Comparison of ENCODE assay signal across 13 mouse cellular contexts in genomic region chr6:119233066-119233465, GRCm38 (mm10). TPM values are rescaled to one million over a fixed set of nuclear protein-coding genes. Genes with fewer than 3 reads are reported as not detected.
A peak's percentile ranks its signal among the peaks of the same experiment; 100 is the strongest.
DNase-seq lines count a peak whose midpoint lies in the region; ATAC-seq and TF ChIP-seq lines count a peak whose summit lies in the region.
"Had no signal": no experiment of that assay in that cellular context is flagged by ENCODE, and none has a peak within 500 bp of the region (broad histone marks: within the 10 kb centered on the region; RNA-seq: fewer than 3 reads in every experiment).

No protein-coding gene starts in this region.

- no peak for TF ChIP-seq CTCF in lung, postnatal 0 days (IDR thresholded peaks at IDR 0.05)

- H3K9me3 ChIP-seq in heart, embryonic 10.5 days = no peaks in the 10 kb centered on the region
- H3K9me3 ChIP-seq in heart, embryonic 11.5 days (replicated peaks; ENCODE audit: control insufficient read depth, low read length) = no peaks in the 10 kb centered on the region
- no peaks in the 10 kb centered on the region for H3K9me3 ChIP-seq in lung, postnatal 0 days (ENCODE audit: low read length)
- no peaks in the 10 kb centered on the region for H3K9me3 ChIP-seq in limb, embryonic 14.5 days (ENCODE audit: control insufficient read depth, low read length)
- H3K9me3 ChIP-seq: forebrain, embryonic 15.5 days; liver, embryonic 15.5 days had no signal

- no peak overlapping the region for H3K4me3 ChIP-seq in heart, embryonic 10.5 days
- H3K4me3 ChIP-seq in heart, embryonic 11.5 days (ENCODE audit: low read depth, low read length) = no peak overlapping the region
- no peak overlapping the region for H3K4me3 ChIP-seq in lung, postnatal 0 days (ENCODE audit: low read depth, low read length)
- no peak overlapping the region for H3K4me3 ChIP-seq in limb, embryonic 14.5 days (replicated peaks; ENCODE audit: low read length)
- H3K4me3 ChIP-seq: forebrain, embryonic 15.5 days; liver, embryonic 15.5 days had no signal

- no peaks in the 10 kb centered on the region for H3K36me3 ChIP-seq in heart, embryonic 10.5 days
- H3K36me3 ChIP-seq in heart, embryonic 11.5 days (ENCODE audit: control insufficient read depth, insufficient read depth, low read length) = no peaks in the 10 kb centered on the region
- H3K36me3 ChIP-seq in lung, postnatal 0 days (ENCODE audit: insufficient read depth, low read length) = no peaks in the 10 kb centered on the region
- no peaks in the 10 kb centered on the region for H3K36me3 ChIP-seq in limb, embryonic 14.5 days (ENCODE audit: control insufficient read depth, insufficient read depth, low read length)
- H3K36me3 ChIP-seq: forebrain, embryonic 15.5 days; liver, embryonic 15.5 days had no signal

- H3K27ac ChIP-seq in heart, embryonic 10.5 days = no peak overlapping the region
- no peak overlapping the region for H3K27ac ChIP-seq in heart, embryonic 11.5 days (ENCODE audit: low read depth, low read length)
- H3K27ac ChIP-seq in lung, postnatal 0 days (ENCODE audit: low read length) = no peak overlapping the region
- H3K27ac ChIP-seq in limb, embryonic 14.5 days (replicated peaks; ENCODE audit: low read depth, low read length) = no peak overlapping the region
- H3K27ac ChIP-seq: forebrain, embryonic 15.5 days; liver, embryonic 15.5 days had no signal

- WGBS in heart, embryonic 10.5 days = 32% methylated on average over 3 of the region's 3 CpGs
- WGBS in heart, embryonic 11.5 days (ENCODE audit: insufficient replicate concordance) = 44% methylated on average over 3 of the region's 3 CpGs
- WGBS in lung, postnatal 0 days = 16% methylated on average over 3 of the region's 3 CpGs
- 50% methylated on average over 3 of the region's 3 CpGs for WGBS in limb, embryonic 14.5 days

- H3K27me3 ChIP-seq in heart, embryonic 10.5 days (ENCODE audit: insufficient read depth, poor library complexity, severe bottlenecking) = 0 out of 2 replicates have a peak, but pooled peaks cover 6% of the 10 kb centered on the region
- no peaks in the 10 kb centered on the region for H3K27me3 ChIP-seq in heart, embryonic 11.5 days (ENCODE audit: control insufficient read depth, insufficient read depth, low read length)
- no peaks in the 10 kb centered on the region for H3K27me3 ChIP-seq in lung, postnatal 0 days (replicated peaks; ENCODE audit: insufficient read depth, low read length)
- no peaks in the 10 kb centered on the region for H3K27me3 ChIP-seq in limb, embryonic 14.5 days (ENCODE audit: control insufficient read depth, insufficient read depth, low read length)
- H3K27me3 ChIP-seq: forebrain, embryonic 15.5 days; liver, embryonic 15.5 days had no signal

- H3K4me1 ChIP-seq in heart, embryonic 10.5 days = peaks cover 15% of the 10 kb centered on the region
- no peaks in the 10 kb centered on the region for H3K4me1 ChIP-seq in heart, embryonic 11.5 days (ENCODE audit: control insufficient read depth, insufficient read depth, low read length)
- no peaks in the 10 kb centered on the region for H3K4me1 ChIP-seq in lung, postnatal 0 days (ENCODE audit: insufficient read depth, low read depth, low read length)
- H3K4me1 ChIP-seq in limb, embryonic 14.5 days (ENCODE audit: control insufficient read depth, insufficient read depth, low read length) = peaks cover 6% of the 10 kb centered on the region; the same call in 1 of the 2 replicates
- H3K4me1 ChIP-seq: liver, embryonic 15.5 days had no signal

- H3K4me2 ChIP-seq in heart, embryonic 11.5 days = no peak overlapping the region
- no peak overlapping the region for H3K4me2 ChIP-seq in lung, postnatal 0 days (replicated peaks; ENCODE audit: low read depth, low read length)
- H3K4me2 ChIP-seq in limb, embryonic 14.5 days (replicated peaks; ENCODE audit: low read depth, low read length, severe bottlenecking) = no peak overlapping the region
- H3K4me2 ChIP-seq: forebrain, embryonic 15.5 days; liver, embryonic 15.5 days had no signal

- DNase-seq in heart, embryonic 10.5 days (ENCODE audit: low spot score) = peak; percentile 77
- peak; percentile 31 for DNase-seq in lung, postnatal 0 days (ENCODE audit: low spot score)
- DNase-seq in lung, postnatal 4 days = no peak
- DNase-seq in ZHBTc4 (ENCODE audit: low read depth, low spot score) = peak; percentile 58
- DNase-seq in limb, embryonic 14.5 days (ENCODE audit: low spot score) = peak; percentile 52
- DNase-seq in layer of hippocampus, postnatal 14 days (ENCODE audit: low spot score in 2 of 2) = no peak
- DNase-seq in gastrocnemius, postnatal 10 days = no peak
- DNase-seq: kidney, adult 2 months had no signal

- no peak for TF ChIP-seq EP300 in lung, postnatal 0 days (IDR thresholded peaks at IDR 0.05)

- H3K9ac ChIP-seq in heart, embryonic 11.5 days (ENCODE audit: low read depth, low read length) = no peak overlapping the region
- no peak overlapping the region for H3K9ac ChIP-seq in lung, postnatal 0 days (replicated peaks; ENCODE audit: low read depth)
- no peak overlapping the region for H3K9ac ChIP-seq in limb, embryonic 14.5 days (ENCODE audit: low read depth, low read length, severe bottlenecking)
- H3K9ac ChIP-seq: forebrain, embryonic 15.5 days; liver, embryonic 15.5 days had no signal

- TF ChIP-seq POLR2A in limb, embryonic 14.5 days (IDR thresholded peaks at IDR 0.05; ENCODE audit: borderline replicate concordance, extremely low read depth, insufficient read depth, insufficient read length) = no peak

- ATAC-seq in heart, embryonic 11.5 days (replicated peaks; ENCODE audit: insufficient number of reproducible peaks, low FRiP score, low TSS enrichment) = no peak
- ATAC-seq in lung, postnatal 0 days = no peak
- ATAC-seq in limb, embryonic 14.5 days (ENCODE audit: low FRiP score, low read depth) = no peak
- ATAC-seq: forebrain, embryonic 15.5 days had no signal

RNA-seq across cellular contexts. Expression of gene Cacna2d4, which starts 3.3 kb away (rescaled TPM):
- polyA plus RNA-seq in heart, embryonic 10.5 days (2016; fragmentation: Nextera tagmentation; extraction: Ambion mirVana) = not detected in 2 replicates
- polyA plus RNA-seq in heart, embryonic 11.5 days (2014; fragmentation: Nextera tagmentation; extraction: Ambion mirVana) = not detected in 2 replicates
- polyA plus RNA-seq in lung, postnatal 0 days (2015; fragmentation: Nextera tagmentation; extraction: Ambion mirVana) = 0.19 and 0.39 TPM in 2 replicates
- polyA plus RNA-seq in limb, embryonic 14.5 days (2012; rRNA removed) = 0.08 TPM in 1 of 2 replicates, not detected in the other
- polyA plus RNA-seq in limb, embryonic 14.5 days (2014; fragmentation: Nextera tagmentation; extraction: Ambion mirVana) = not detected in 2 replicates
- total RNA-seq in layer of hippocampus, postnatal 14 days (2021) = 1 to 10 TPM in 1 of 2 experiments, under 1 TPM in 1; 0.90 to 1.5 TPM
- total RNA-seq in gastrocnemius, postnatal 10 days (2021) = under 1 TPM; 0.82 to 0.97 TPM
- total RNA-seq: heart, adult 8-10 months had no signal
- polyA plus RNA-seq: C2C12; liver, embryonic 15.5 days had no signal

RNA-seq across cellular contexts. Expression of gene Cacna1c, which starts 36.8 kb away (rescaled TPM):
- 31.3 and 57.0 TPM in 2 replicates for polyA plus RNA-seq in heart, embryonic 10.5 days (2016; fragmentation: Nextera tagmentation; extraction: Ambion mirVana)
- 38.8 and 44.0 TPM in 2 replicates for polyA plus RNA-seq in heart, embryonic 11.5 days (2014; fragmentation: Nextera tagmentation; extraction: Ambion mirVana)
- 4.8 and 6.2 TPM in 2 replicates for polyA plus RNA-seq in lung, postnatal 0 days (2015; fragmentation: Nextera tagmentation; extraction: Ambion mirVana)
- polyA plus RNA-seq in limb, embryonic 14.5 days (2012; rRNA removed) = 29.0 and 33.6 TPM in 2 replicates
- polyA plus RNA-seq in limb, embryonic 14.5 days (2014; fragmentation: Nextera tagmentation; extraction: Ambion mirVana) = 8.9 and 11.7 TPM in 2 replicates
- 10 to 100 TPM; 79.1 to 85.4 TPM for total RNA-seq in layer of hippocampus, postnatal 14 days (2021)
- total RNA-seq in gastrocnemius, postnatal 10 days (2021) = 1 to 10 TPM; 5.2 to 7.3 TPM
- polyA plus RNA-seq: C2C12 had no signal

RNA-seq across cellular contexts. Expression of gene Dcp1b, which starts 58.0 kb away (rescaled TPM):
- polyA plus RNA-seq in heart, embryonic 10.5 days (2016; fragmentation: Nextera tagmentation; extraction: Ambion mirVana) = 8.1 and 10.4 TPM in 2 replicates
- polyA plus RNA-seq in heart, embryonic 11.5 days (2014; fragmentation: Nextera tagmentation; extraction: Ambion mirVana) = 6.6 and 6.9 TPM in 2 replicates
- polyA plus RNA-seq in lung, postnatal 0 days (2015; fragmentation: Nextera tagmentation; extraction: Ambion mirVana) = 6.6 and 7.3 TPM in 2 replicates
- 22.3 and 26.9 TPM in 2 replicates for polyA plus RNA-seq in limb, embryonic 14.5 days (2012; rRNA removed)
- 8.9 and 9.0 TPM in 2 replicates for polyA plus RNA-seq in limb, embryonic 14.5 days (2014; fragmentation: Nextera tagmentation; extraction: Ambion mirVana)
- total RNA-seq in layer of hippocampus, postnatal 14 days (2021) = 10 to 100 TPM; 16.0 to 17.3 TPM
- 1 to 10 TPM; 5.1 to 7.4 TPM for total RNA-seq in gastrocnemius, postnatal 10 days (2021)

Comparison
In these comparisons a context has a peak if more than half of its experiments do, and no peak if none do; other contexts are left out.
1. DNase-seq: peak in heart, embryonic 10.5 days (single experiment), lung, postnatal 0 days (single experiment), ZHBTc4 (single experiment) and limb, embryonic 14.5 days (single experiment); none in lung, postnatal 4 days (0 of 2), layer of hippocampus, postnatal 14 days (0 of 2) and gastrocnemius, postnatal 10 days (single experiment).